Mouse (Mus musculus) frontal cortex, adult 2 months (tissue): ENCODE measurements at regions not wholly inside any gene's neighbourhood (a gene's known extent, or its start where the extent isn't known, plus 50 kb on each side); places are given as distances from the start of the nearest gene placed in this dataset.

Experiments used
- DNase-seq, 2 experiments: peaks; one replicate each; pipeline ENCODE4 v3.0.0; 2022; ENCODE audit warnings: low spot score in 1 of 2; ENCODE audit errors: extremely low spot score in 1 of 2

- DNase-seq, result no peak
Measured at GRCm38 (mm10) chr5:146636859-146637258, 51.8 kb upstream of the Gpr12 start.
